Mouse (Mus musculus): ENCODE data around the gene Slc24a4. TPM values are rescaled to one million over a fixed set of nuclear protein-coding genes. Genes with fewer than 3 reads are reported as not detected.
"Not testable (repeated sequence)": the region's sequence is repeated elsewhere in the genome, so short reads cannot be mapped to it uniquely, and the experiment has no call there.

Gene Slc24a4
- total RNA-seq, 2 experiments from 2014 or later, result 2.5 to 2.9 TPM

DNA sequence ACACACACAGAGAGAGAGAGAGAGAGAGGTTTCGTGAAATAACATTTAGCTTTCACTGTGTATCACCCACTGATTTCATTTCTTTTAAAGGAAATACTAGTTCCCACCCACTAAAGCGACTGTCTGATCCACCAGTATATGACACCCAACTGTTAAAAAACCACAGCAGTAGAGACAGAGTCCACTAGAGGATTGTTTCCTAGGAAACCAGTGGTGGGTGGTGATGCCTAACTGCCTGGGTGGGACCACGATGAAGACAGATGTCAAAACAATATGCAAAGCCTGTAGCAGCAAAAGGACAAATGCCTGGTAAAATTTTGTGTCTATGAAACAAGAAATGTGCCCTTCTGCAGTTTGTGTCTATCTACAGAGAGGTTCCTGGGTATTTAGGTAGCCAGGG lies 122.5 kb downstream of the Slc24a4 start:
- no peak for DNase-seq

DNA sequence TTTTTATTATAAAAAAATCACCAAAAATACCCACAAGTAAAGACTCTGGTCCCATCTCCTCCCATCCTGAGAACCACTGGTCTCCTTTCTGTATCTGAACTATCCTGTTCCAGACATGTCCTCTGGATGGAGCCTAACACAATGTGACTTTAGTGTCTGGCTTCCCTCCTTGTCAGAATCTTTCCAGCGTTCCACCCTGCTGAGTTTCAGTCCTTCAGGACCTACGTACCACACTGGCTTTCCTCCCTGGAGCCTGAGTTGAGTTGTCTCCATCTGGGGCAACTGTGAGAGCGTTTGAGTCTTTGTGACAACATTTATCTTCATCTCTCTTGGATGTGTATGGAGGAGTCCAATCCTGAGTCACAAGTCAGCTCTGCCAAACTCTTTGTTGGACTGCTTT lies 123.5 kb downstream of the Slc24a4 start:
- DNase-seq, result peak; percentile 44

DNA sequence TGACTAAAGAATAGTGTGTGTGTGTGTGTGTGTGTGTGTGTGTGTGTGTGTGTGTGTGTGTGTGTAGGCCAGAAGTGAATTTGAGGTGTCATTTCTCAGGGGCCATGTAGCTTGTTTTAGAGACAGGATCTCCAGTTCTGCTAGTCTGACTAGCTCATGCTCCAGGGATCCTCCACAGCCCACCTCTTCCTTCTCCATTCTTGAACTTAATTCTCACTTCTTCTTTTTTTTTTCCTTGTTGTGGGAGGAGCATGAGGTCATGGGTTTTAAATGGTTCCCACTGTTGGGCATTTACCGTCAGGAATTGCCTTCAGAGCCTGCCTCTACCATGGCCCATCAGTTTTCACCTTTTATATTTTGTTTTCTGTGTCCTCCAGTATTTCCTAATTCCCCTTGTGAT lies 124.0 kb downstream of the Slc24a4 start:
- no peak for DNase-seq

DNA sequence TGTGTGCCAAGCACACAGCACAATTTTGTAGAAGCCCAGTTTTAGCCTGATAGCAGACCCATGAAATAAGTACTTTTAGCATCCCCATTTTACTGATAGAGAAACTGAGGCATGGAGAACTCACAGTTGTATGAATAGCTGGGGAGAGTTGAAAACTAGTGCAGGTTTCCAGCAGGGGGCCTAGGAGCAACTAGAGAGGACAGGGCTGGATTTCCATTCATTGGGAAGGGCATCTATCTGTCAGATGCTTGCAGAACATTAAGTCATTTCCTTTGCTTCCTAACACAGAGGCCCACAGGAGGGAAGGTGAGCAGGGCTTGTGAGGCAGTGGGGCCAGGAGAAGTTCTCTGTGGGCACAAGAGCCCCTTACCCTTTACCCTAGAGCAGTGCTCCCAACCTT lies 126.5 kb downstream of the Slc24a4 start:
- DNase-seq, result no peak

DNA sequence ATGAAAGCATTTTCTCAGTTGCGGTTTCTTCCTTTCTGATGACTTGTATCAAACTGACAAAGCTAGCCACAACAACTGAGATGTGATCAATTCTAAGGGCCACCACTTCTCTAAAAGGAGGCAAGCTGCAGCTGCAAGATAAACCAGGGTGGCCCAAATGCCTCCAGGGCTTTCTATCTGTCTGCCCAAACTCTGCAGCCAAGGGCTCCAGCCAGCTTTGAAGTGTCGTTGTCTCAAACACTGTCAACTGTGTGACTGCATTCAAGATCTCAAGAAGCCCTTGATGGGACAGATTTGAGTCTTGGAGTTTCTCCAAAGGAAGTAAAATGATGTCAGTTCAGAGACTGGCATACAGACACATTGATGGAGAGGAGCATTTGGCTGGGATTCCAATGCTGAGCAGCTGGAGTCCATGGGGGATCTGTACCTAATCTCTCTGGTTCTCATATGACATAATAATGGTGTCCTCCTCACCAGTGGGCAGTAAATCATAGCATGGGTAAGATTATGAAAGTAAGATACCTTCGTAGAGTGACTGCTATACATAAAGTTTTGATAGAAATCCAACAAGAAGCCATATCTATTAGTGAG lies 130.1 kb downstream of the Slc24a4 start:
- no peak for DNase-seq

DNA sequence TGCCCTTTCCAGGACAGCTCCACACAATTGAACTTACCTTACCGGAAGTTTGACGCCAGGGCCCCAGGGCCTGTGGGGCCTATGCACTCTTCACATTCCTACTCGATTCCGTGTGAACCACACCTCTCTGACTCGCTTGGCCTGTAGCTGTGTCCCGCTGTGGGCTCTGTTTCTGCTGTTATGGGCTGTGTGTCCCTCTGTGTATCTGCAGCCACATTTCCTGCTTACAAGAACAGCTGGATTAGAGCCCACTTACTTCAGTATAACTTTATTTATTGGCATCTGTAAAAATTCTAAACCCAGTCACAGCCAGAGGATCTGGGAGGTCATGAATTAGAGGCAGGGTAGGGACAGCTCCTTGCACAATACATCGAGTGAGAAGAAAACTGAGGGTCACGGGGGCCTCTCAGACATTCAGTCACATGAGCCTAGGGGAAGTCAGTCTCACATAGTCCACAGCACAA lies 133.4 kb downstream of the Slc24a4 start:
- no peak for DNase-seq

DNA sequence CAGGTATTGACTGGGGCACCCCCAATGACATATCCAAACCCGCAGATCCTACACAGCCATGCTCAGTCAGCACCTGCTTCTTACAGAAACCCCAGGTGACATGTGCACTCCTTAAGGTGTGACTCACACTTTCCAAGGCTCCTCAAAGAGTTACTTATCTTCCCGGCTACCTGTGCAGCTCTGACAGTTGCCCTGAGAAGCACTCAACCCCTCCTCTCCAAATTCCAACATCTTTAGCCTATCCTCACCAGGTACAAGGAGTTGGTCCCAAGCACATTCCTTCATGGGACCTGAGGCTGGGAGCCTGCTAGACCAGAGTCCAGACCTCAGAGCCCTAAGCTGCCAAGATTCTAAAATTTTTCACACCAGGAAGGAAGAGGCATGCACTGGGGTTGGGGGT lies 134.3 kb downstream of the Slc24a4 start:
- no peak for DNase-seq

DNA sequence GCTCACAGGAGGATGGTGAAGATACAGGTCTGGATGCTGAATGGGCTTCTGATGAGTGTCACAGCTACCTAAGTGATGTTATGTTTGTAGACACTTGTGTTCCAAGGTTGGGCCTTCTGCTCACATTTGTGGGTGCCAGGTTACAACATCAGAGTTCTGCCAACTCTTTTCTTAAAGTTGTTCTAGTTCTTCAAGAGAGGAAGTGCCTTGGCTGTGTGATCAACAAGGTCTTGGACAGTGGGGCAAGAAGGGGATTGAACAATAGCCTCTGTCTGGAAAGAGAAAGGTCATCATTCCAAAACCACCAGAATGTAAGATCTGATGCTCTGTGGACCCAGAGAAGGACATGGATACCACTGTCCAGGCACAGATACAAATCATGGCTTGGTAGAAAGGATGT lies 134.7 kb downstream of the Slc24a4 start:
- DNase-seq, result no peak

DNA sequence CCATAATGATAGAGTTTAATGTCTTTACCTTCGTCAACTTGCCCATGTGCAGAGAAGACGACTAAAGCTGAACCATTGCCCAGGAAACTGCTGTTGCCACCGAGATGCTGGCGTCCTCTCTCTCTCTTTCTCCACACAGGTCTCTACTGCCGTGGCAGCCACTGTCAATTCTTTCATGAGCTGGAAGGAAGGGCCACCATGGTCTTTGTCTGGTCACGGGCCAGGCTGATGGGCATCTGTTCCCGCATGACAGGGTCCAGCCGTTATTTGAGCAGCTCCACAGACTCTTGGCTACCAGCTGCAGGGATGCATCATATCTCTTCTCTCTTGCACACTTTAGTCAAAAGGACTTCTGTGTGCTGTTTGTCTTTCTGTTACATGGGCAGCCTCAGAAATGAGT lies 137.9 kb downstream of the Slc24a4 start:
- no peak for DNase-seq

DNA sequence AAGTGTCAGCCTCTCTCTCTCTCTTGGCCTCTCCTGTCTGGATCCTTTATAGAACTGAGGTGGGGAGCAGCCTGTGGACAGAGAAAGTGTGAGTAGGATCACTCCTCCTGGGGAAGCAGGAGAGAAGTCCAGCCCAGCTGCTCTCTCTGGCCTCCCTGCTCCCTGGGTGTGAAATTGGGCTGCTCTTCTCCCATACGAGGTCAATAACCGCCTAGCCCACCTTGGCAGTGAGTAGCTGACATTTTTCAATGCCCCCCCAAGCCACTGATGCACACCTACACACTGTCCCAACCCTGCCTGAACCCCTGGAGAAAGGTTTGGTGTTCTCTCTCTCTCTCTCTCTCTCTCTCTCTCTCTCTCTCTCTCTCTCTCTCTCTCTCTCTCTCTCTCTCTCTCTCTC lies 140.6 kb downstream of the Slc24a4 start:
- DNase-seq, result no peak

DNA sequence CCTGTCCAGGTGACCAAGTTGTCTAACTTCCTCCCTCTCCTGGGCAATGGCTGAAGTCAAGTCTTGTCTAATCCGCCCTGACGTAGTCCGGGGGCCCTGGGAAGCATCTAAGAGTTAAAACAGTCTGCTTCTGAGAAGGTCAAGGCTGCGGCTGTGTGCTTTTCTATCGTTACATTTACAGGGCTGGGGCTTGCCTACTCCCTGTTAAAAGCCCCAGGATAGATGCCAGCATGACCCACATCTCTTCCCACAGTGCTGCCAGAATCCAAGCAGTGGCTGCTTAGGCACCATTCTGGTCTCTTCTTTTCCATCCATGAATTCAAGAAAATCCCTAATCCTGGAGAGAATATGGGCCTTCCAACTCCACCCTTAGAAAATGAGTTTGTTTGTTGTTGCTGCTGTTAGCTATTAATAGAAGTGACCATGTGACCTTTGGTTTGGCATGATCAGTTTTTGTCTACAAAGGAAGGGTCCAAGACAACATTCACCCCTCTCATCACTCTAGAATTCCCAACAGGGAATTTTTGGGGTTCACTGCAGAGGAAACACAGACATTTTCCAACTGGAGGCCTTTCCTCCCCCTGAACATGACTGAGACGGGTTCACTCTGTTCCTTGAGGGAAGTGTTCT lies 142.4 kb downstream of the Slc24a4 start:
- no peak for DNase-seq

DNA sequence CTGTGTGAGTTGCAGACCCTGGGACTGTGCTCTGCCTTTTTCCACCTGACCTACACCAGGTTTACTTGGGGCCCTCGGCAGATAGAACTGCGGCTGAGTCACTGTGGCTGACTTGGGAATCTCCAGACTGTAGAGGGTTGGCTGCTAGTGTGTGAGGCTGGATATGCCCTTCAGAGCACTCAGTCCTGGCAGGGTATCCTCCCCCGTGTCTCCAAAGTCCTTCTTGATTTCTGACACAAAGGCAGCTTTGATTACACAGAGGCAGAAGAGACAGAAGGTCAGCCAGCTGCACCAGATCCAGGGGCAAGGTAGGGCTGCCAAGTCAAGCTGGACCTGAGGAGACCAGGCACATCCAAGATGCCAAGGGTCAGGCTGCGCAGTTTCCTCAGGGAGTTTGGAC lies 142.9 kb downstream of the Slc24a4 start:
- no peak for DNase-seq

DNA sequence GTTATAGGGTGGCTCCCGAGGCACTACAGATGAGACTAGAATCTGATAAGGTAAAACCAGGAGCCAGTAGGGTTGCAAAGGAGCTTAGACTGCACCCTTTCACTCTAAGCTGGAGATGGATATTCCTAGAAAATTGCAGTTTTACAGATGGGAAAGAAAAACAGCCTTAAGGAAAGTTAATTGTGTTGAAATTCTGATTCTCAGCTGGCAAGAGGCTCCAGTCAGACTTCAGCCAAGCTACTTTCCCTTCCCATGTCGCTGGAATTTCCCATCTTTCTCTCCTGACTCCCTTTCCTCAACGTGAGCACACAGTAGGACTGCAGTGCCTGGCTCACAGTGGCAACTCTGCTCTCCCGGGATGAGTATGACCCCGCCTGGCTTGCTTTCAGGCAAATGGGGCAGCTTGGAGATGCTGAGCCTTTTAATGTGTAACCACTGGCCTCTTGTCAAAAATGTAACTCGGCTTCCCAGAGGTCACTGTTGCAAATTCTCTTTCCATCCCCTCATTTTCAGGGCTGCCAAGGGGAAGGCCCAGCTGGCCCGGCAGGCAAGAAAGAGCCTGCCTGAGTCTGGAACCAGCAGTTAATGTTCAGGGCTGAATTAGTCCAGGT lies 147.4 kb downstream of the Slc24a4 start:
- DNase-seq, result peak; percentile 67

DNA sequence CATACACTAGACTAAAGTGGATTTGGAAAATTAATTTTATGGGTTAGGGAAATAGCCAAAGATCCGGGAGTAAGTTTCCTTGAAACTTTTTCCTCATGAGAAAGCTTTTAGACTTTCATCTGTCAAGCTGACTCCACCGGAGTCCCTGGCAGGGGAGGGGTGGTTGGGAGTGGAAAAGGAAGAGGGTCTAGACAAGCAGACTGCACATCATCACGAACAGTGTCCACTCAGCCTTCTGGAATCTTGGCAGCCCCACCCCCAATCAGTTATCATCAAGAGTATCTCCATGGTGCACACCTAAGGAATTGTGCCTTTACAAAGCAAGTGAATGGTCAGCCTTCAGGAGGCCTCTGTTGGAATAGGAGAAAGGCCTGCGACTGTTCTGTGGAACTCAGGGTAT lies 151.8 kb downstream of the Slc24a4 start:
- not testable (repeated sequence) for DNase-seq

DNA sequence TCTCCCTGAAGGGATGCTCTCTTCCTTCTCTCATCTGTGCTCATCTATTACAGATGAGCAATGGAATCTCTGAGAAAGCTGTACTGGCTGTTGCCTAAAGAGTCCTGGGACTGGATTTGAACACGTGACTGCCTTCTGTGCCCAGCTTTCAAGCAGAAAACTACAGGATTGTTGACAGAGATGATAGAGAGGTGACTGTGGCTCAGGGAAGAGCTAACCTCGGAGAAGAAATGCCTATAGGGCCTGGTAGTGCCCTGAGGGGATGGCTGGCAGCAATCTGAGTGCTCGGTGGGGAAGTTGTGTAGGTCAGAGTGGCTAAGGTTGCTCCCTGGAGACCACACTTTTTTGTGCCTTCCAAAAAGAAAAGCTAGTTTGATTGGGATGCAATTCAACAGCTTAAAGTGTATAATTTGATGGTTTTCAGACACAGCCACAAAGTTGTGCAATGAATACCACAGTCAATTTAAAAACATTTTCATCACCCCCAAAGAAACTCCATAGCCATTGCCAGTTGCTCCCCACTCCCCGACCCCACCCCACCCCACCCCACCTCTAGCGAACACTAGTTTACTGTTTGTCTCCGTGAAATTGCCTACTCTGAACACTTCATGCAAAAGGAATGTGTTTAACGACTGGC lies 152.5 kb downstream of the Slc24a4 start:
- DNase-seq, result no peak

DNA sequence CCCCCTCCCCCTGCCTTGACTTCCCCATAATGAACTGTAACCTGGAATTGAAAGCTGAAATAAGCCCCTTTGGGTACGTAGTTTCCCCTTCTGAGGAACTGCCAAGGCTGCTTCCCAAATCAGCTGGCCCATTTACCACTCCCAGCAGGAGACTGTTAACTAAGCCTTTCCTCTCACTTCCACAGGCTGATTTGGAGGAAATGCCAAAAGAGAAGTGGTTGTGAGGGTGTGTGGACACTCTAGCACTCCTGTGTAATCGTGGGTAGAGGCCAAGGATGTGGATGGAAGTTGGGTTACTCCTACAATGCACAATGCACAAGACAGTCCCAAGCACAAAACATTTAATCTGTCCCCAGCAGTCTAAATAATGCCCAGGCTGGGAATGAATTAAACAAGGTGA lies 153.6 kb downstream of the Slc24a4 start:
- DNase-seq, result no peak

DNA sequence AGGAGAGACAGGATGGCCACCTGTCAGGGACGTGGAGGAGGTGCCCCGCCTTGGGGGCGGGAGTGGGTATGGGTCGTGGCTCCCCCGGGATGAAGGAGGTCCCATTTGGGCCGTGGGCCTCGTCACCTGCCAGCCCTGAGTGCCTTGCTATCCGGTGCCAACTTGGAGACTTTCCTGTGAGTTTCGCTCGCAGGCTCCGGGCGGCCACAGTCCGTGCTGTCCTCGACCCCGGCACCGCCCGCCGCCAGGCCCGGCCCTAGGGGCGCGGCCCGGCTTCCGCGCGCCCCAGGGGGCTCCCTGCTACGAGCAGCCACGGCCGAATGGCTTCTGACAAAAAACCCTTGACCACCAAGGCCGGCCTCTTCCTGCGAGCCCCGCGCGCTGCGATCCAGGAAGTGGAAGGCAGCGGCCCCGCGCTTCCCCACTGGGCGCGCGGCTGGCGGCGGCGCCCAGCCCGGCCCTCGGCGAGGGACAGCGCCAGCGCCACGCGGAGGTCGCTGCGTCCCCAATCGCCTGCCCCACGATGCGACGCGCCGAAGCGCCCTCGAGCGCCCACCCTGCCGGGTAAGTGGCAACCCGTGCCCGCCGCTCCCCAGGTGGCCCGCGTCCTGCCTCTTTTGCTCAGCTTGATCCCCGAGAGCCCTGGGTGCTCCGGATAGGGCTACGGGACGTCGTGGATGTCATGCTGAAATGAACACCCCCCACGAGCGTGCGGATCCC lies 154.4 kb downstream of the Slc24a4 start, which contains the start of gene Rin3:
Rin3 (plus strand) TSS at position 286 of the 720 bp plus-strand sequence.
- DNase-seq, result peak; percentile 73

DNA sequence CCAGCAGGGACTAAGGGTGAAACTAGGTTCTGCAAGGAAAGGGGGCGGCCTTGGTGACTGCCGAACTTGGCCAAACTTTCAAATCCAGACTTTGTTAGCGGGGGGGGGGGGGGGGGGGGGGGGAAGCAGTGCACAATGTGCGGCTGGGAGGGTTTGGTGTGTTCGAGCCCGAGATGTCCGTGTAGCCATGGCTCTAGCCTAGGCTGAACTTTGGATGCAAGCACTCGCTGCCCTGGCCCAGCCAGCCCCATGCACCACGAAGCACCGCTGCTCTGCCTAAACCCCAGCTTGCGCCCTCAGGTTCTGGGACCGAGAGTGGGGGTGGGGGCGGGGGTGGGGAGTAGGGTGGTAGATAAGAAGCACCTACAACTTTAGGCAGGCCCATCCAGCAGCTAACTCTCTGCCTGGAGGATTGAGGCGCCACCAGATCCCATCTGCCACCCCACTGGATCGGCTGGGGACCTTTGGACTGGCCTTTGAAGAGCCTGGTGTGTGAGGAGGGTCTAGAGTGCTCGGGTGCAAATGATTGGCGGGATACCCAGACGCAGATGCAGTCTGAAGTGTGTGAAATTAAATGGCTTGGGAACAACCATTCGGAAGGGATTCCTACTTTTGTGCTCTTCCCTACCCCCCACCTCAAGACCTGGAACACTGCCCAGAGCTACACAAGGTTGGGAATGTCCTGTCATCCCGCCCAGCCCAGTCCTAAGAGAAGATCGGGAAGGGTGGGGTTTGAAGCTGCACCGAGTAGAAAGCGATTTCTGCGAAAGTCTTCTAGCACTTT lies 155.1 kb downstream of the Slc24a4 start:
- peak; percentile 83 for DNase-seq

DNA sequence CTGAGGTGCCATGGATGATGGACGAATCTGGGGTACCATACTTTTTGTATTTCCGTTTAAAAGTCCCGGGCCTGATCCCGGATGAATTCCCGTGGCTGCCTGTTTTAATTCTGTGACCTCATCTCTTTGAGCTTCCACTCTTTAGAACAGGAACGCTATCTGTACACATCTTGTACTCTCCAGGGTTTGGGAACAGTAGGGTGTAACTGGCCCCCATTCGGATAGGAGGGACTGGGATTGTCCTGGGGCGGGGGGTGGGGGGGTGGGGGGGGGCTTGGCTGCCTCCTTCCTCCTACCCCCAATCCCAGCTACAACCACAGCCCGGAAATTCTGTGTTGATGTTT lies 155.7 kb downstream of the Slc24a4 start:
- DNase-seq, result no peak

DNA sequence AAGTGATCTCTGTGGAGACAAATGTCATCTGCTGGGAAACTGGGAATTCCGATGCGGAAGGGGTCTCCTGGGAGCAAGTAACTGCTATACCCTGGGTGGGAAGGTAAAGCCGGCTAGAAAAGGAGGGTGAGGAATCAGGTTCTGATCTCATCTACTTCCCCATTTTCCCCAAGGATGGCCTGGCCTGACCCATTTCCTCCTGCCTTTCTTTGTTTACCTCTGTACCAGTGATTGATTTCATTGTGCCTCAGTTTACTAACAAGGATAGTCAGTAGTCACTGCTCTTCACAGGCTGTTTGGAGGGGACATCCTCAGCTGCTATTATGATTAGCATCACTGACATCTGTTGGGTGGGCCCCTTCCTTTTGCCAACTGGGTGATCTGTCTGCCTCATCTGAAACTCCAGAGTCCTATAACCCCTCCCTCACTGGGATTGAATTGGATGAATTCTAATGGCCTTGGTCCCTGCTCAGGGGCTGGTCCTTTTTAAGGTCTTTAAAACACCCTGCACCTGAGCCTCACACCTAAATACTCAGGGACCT lies 156.2 kb downstream of the Slc24a4 start:
- DNase-seq, result no peak

DNA sequence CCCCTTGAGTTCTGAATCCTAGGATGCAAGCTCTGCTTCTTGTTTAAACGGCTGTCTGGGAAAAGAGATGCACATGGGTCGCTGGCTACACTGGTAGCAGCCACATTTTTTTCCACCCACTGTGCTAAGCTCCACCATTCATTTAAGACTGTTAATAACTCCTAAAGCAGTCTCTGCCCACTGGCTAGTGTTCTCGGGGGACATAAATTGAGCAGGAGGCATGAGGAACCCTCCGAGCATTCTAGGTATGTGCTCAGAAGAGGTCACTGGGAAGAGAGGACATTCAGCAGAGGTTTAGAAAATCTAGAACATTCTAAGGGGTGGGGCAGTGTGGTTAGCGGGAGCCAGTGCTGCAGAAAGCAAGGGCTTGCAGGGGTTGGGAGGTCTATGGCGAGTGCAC lies 156.8 kb downstream of the Slc24a4 start:
- no peak for DNase-seq

DNA sequence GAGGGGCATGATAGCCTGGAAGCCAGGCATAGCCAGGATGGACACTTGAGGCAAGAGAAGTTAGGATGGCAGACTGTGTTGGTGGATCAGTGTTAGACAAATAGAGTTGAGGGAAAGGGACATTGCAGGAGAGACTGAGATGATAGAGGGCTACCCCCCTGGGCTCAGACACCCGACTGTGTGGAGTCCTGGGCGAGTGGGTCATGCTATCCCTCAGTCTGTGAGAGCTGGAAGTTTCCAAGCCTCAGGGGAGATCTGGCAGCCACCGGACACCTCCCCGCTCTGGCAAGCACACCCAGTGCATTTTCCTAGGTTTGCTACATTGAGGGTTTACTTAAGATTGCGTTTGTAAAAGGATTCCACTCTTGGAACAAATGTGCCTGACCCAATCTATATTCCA lies 157.2 kb downstream of the Slc24a4 start:
- no peak for DNase-seq
